Mouse (Mus musculus): ENCODE measurements around the gene Gm16181. TPM values are rescaled to one million over a fixed set of nuclear protein-coding genes. Genes with fewer than 3 reads are reported as not detected.

The Gm16181 gene
- polyA plus RNA-seq, 1 experiment = not detected

DNA sequence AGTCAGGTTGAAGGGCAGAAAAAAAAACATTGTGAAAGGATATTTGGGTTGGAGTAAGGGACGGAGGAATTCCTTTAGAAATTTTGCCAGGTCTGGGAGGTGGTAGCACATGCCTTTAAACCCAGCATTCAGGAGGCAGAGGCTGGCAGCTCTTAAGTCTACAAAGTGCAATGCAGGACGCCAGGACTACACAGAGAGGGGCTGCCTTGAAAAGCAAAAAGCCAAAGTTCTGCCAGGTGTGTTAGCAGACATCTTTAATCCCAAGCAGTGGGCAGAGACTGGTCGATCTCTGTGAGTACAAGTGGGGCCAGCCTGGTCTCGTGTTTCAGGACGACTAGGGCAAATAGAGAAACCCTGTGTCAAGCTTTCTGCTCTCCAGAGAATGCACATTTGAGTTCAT is 31.3 kb downstream of the Gm16181 start:
- no peak for TF ChIP-seq CTCF (IDR thresholded peaks at IDR 0.05; ENCODE audit: control insufficient read depth, insufficient read depth, insufficient replicate concordance, low read depth, low read length)
- TF ChIP-seq POLR2A (IDR thresholded peaks at IDR 0.05; ENCODE audit: control insufficient read depth, low read depth, low read length) = no peak

DNA sequence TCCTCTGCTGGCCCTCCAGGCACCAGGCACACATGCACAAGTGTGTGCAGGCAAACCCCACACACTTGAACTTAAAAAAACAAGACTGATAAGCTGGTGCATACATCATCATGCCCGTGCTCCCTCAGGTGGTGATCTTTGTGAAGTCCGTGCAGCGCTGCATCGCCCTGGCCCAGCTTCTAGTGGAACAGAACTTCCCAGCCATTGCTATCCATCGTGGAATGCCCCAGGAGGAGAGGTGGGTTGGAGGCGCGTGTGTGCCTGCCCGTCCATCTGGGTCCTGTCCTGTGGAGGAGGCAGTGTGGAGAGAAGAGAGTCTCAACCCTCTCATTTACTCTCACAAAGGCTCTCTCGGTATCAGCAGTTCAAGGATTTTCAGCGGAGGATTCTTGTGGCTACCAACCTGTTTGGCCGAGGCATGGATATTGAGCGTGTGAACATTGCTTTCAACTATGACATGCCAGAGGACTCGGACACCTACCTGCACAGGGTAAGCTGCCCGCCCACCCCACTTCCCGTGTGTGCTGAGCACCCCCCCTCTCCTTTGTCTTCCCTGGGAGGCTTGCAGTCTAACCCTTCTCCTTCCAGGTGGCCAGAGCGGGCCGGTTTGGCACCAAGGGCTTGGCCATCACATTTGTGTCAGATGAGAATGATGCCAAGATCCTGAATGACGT is 32.1 kb downstream of the Gm16181 start:
- H3K36me3 ChIP-seq (ENCODE audit: control insufficient read depth, insufficient read depth, low read length) = peaks cover 4% of the 10 kb centered on the region
- H3K4me1 ChIP-seq (ENCODE audit: control insufficient read depth, insufficient read depth, low read length) = no peaks in the 10 kb centered on the region; the same call in 1 of the 2 replicates
- TF ChIP-seq CTCF (IDR thresholded peaks at IDR 0.05; ENCODE audit: control insufficient read depth, insufficient read depth, insufficient replicate concordance, low read depth, low read length) (no peak), POLR2A (IDR thresholded peaks at IDR 0.05; ENCODE audit: control insufficient read depth, low read depth, low read length) (no peak)
- H3K4me3 ChIP-seq (ENCODE audit: control insufficient read depth, low read depth, low read length) = no peak overlapping the region
- no peaks in the 10 kb centered on the region for H3K27me3 ChIP-seq (ENCODE audit: control insufficient read depth, insufficient read depth, low read length)
- no peak overlapping the region for H3K27ac ChIP-seq (ENCODE audit: control insufficient read depth, insufficient read depth, low read depth, low read length)

More for the DNA sequence above, 31.3 kb downstream of the Gm16181 start:
- no peak overlapping the region for H3K4me3 ChIP-seq (ENCODE audit: control insufficient read depth, low read depth, low read length)
- H3K27me3 ChIP-seq (ENCODE audit: control insufficient read depth, insufficient read depth, low read length) = no peaks in the 10 kb centered on the region
- H3K4me1 ChIP-seq (ENCODE audit: control insufficient read depth, insufficient read depth, low read length) = no peaks in the 10 kb centered on the region
- peaks cover 4% of the 10 kb centered on the region for H3K36me3 ChIP-seq (ENCODE audit: control insufficient read depth, insufficient read depth, low read length)
- H3K27ac ChIP-seq (ENCODE audit: control insufficient read depth, insufficient read depth, low read depth, low read length) = no peak overlapping the region

DNA sequence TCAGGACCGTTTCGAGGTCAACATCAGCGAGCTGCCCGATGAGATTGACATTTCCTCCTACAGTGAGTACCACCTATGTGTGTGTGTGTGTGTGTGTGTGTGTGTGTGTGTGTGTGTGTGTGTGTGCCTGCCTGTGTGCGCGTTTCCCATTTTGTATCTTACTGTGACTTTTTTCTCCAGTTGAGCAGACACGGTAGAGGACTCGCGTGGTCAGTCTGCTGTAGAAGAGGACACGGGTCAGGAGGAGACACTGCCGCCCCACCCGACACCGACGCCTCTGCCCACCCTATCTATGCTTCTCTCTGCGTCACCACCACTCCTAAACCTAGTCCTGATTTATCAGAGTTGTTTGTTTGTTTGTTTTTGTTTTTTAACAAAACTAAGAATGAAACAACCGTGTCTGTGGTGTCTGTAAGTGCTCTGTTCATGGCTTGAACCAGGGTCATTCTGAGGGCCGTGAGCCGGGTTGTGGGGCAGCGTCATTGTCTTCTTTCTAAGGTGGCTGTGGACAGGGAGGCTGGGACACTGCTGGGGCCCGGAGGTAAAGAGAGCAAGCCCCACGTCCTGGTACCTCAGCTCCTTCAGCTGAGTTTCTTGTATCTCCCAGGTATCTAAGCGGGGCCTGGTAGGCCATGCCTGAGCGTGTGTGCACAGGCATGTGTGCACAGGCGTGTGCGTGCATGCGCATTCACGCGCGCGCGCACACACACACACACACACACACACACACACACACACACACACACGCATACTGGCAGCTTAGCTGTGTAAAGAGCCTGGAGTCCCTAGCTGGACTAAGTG is 32.9 kb downstream of the Gm16181 start:
- H3K4me1 ChIP-seq (ENCODE audit: control insufficient read depth, insufficient read depth, low read length) = no peaks in the 10 kb centered on the region; the same call in none of the 2 replicates
- H3K27ac ChIP-seq (ENCODE audit: control insufficient read depth, insufficient read depth, low read depth, low read length) = no peak overlapping the region
- no peaks in the 10 kb centered on the region for H3K27me3 ChIP-seq (ENCODE audit: control insufficient read depth, insufficient read depth, low read length)
- H3K4me3 ChIP-seq (ENCODE audit: control insufficient read depth, low read depth, low read length) = no peak overlapping the region
- H3K36me3 ChIP-seq (ENCODE audit: control insufficient read depth, insufficient read depth, low read length) = peaks cover 4% of the 10 kb centered on the region
- TF ChIP-seq POLR2A (IDR thresholded peaks at IDR 0.05; ENCODE audit: control insufficient read depth, low read depth, low read length) = no peak

DNA sequence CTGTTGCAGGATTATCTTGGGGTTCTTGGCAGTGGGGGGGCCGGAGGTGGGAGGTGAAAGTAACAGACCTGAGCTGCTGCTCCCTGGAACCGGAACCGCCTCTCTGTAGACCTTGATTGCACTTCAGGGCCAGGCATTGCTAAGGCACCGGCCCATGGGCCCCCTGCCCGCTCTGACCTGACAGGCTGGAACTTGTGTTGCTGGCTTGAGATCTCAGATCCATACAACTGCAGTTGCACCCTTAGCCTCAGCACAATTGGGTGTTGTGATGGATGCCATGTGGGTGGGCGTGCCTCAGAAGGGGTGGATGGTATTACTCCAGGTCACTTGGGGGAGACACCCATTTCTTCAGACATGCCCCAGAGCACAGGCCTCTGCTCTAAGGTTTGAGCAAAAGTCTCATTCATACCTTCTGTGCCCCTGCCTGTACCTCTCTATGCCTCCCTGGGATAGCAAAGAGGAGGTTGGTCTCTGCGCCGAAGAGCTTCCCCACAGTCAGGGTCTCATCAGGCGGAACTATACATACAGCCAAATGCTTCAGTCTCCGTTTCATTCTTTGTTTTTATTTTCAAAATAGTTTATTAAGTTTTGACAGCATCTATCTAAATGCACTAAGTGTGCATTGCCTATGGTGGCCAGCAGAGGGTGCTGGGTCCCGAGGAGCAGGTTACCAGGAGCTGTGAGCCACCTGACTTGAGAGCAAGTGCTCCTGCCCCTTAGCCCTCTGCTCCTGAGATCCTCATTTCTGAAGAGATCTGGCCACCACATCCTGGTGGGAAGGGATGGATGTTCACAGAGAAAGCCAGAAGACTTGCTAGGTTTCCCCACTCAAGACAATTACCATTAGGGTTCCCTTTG is 33.8 kb downstream of the Gm16181 start:
- Histone ChIP-seq H3K27ac (ENCODE audit: control insufficient read depth, insufficient read depth, low read depth, low read length) (no peak overlapping the region), H3K36me3 (ENCODE audit: control insufficient read depth, insufficient read depth, low read length) (peaks cover 4% of the 10 kb centered on the region), H3K4me1 (ENCODE audit: control insufficient read depth, insufficient read depth, low read length) (no peaks in the 10 kb centered on the region; the same call in none of the 2 replicates), H3K4me3 (ENCODE audit: control insufficient read depth, low read depth, low read length) (no peak overlapping the region), H3K27me3 (ENCODE audit: control insufficient read depth, insufficient read depth, low read length) (no peaks in the 10 kb centered on the region)
- TF ChIP-seq CTCF (IDR thresholded peaks at IDR 0.05; ENCODE audit: control insufficient read depth, insufficient read depth, insufficient replicate concordance, low read depth, low read length) (peak; percentile 77; the same call in 1 of the 2 replicates), POLR2A (IDR thresholded peaks at IDR 0.05; ENCODE audit: control insufficient read depth, low read depth, low read length) (no peak)

DNA sequence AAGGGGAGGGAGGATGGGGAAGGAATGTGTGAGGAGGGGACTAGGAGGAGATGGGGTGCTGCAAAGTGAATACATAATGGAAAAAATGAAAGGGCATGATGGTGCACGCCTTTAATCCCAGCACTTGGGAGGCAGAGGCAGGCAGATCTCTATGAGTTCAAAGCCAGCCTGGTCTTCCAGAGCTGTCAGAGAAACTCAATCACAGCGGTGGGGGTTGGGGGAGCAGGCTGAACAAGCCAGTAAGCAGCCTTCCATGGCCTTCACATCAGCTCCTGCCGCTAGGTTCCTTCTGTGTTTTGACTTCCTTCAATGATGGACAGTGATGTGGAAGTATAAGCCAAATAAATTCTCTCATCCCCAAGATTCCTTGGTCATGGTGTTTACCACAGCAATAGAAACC is 34.7 kb downstream of the Gm16181 start:
- TF ChIP-seq POLR2A (IDR thresholded peaks at IDR 0.05; ENCODE audit: control insufficient read depth, low read depth, low read length) = no peak
- no peak for TF ChIP-seq CTCF (IDR thresholded peaks at IDR 0.05; ENCODE audit: control insufficient read depth, insufficient read depth, insufficient replicate concordance, low read depth, low read length)
- Histone ChIP-seq H3K27me3 (ENCODE audit: control insufficient read depth, insufficient read depth, low read length) (no peaks in the 10 kb centered on the region), H3K27ac (ENCODE audit: control insufficient read depth, insufficient read depth, low read depth, low read length) (no peak overlapping the region), H3K36me3 (ENCODE audit: control insufficient read depth, insufficient read depth, low read length) (peaks cover 3% of the 10 kb centered on the region), H3K4me3 (ENCODE audit: control insufficient read depth, low read depth, low read length) (no peak overlapping the region), H3K4me1 (ENCODE audit: control insufficient read depth, insufficient read depth, low read length) (no peaks in the 10 kb centered on the region; the same call in none of the 2 replicates)

DNA sequence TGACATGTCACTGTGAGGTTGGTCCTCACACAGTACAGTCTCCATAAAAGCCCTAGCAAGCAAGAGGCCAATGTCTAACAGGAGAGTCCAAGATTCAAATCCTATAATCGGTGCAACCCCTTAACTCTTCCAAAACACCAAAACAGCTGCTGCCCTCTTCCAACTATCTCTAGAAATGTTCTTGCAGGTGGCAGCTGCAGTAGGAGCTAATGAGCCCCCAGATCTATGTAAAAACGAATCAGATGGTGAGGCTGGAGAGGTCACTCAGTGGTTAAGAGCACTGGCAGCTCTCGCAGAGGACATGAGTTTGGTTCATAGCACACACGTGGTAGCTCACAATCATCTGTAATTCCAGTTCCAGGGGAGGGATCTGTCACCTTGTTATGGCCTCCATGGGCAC is 35.1 kb downstream of the Gm16181 start:
- H3K4me1 ChIP-seq (ENCODE audit: control insufficient read depth, insufficient read depth, low read length) = no peaks in the 10 kb centered on the region; the same call in none of the 2 replicates
- H3K27ac ChIP-seq (ENCODE audit: control insufficient read depth, insufficient read depth, low read depth, low read length) = no peak overlapping the region
- no peaks in the 10 kb centered on the region for H3K27me3 ChIP-seq (ENCODE audit: control insufficient read depth, insufficient read depth, low read length)
- H3K4me3 ChIP-seq (ENCODE audit: control insufficient read depth, low read depth, low read length) = no peak overlapping the region
- TF ChIP-seq CTCF (IDR thresholded peaks at IDR 0.05; ENCODE audit: control insufficient read depth, insufficient read depth, insufficient replicate concordance, low read depth, low read length) (no peak), POLR2A (IDR thresholded peaks at IDR 0.05; ENCODE audit: control insufficient read depth, low read depth, low read length) (no peak)
- peaks cover 3% of the 10 kb centered on the region; the same call in 1 of the 2 replicates for H3K36me3 ChIP-seq (ENCODE audit: control insufficient read depth, insufficient read depth, low read length)

DNA sequence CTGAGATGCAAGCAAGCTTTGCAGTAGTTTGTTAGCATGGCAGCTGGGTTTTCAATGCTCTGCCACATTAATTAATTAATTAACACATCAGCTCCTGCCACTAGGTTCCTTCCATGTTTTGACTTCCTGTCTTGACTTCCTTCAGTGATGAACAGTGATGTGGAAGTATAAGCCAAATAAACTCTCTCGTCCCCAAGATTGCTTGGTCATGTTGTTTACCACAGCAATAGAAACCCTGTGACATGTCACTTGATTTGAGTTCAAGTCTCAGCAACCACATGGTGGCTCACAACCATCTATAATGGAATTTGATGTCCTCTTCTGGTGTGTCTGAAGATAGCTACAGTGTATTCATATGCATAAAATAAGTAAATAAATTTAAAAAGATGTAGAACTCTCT is 36.7 kb downstream of the Gm16181 start:
- Histone ChIP-seq H3K4me3 (ENCODE audit: control insufficient read depth, low read depth, low read length) (no peak overlapping the region), H3K27me3 (ENCODE audit: control insufficient read depth, insufficient read depth, low read length) (no peaks in the 10 kb centered on the region), H3K27ac (ENCODE audit: control insufficient read depth, insufficient read depth, low read depth, low read length) (no peak overlapping the region), H3K36me3 (ENCODE audit: control insufficient read depth, insufficient read depth, low read length) (peaks cover 3% of the 10 kb centered on the region; the same call in 1 of the 2 replicates), H3K4me1 (ENCODE audit: control insufficient read depth, insufficient read depth, low read length) (peaks cover 1% of the 10 kb centered on the region)
- TF ChIP-seq POLR2A (IDR thresholded peaks at IDR 0.05; ENCODE audit: control insufficient read depth, low read depth, low read length) (no peak), CTCF (IDR thresholded peaks at IDR 0.05; ENCODE audit: control insufficient read depth, insufficient read depth, insufficient replicate concordance, low read depth, low read length) (no peak)

All from testis, adult 2 months (tissue).